Mouse (Mus musculus) erythroblast, embryonic 14.5 days (primary cell): ENCODE results near the gene Bicdl1.

Source experiments
- GATA1 ChIP-seq: IDR thresholded peaks from 2 replicates; pipeline ENCODE4 v1.6.1; 2012; ENCODE audit warnings: low read length, inconsistent platforms, mixed read lengths
- TAL1 ChIP-seq: IDR thresholded peaks from 3 replicates; pipeline ENCODE4 v1.6.1; 2012; ENCODE audit warnings: low read length, inconsistent platforms, mixed read lengths

DNA sequence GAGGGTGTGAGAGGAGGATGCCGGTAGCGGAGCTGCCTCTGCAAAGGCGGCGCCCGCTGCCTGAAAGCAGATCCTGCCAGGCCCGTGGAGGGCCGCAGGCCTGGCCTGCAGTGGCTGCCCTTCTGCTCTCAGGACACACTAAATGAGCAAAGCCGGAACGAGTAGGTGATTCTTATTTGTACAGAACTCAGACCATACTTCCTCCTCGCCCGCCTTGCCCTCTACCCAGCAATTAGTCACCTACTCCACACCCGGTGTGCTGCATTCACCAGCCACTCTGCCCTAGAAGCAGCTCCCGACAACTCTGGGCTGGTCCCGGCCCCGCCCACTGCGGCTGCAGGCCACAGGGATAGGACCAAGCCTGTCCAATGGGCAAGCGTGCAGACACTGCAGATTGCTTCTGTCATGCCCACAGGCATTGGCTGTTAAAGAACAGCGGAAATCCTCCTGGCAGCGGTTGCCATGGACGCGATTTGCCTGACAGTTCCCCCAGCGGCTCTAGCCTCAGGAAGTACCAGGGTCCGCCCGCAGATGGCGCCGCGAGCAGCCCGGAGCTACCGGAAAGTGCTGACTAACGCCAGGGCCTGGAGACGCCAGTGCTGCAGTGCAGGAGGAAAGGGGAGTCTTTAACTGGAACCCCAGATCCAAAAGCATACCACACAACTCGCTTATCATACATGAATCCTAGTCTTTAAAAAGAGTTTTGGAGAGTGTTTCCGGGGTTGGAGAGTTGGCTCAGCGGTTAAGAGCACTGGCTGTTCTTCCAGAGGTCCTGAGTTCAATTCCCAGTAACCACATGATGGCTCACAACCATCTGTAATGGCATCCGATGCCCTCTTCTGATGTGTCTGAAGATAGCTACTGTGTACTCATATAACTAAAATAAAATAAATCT, 78.5 kb downstream of the Bicdl1 start:
- TF ChIP-seq TAL1 (no peak), GATA1 (no peak)
